Mouse (Mus musculus) hindbrain, embryonic 14.5 days (tissue): ENCODE data around the gene AY358078. TPM values are rescaled to one million over a fixed set of nuclear protein-coding genes. Genes with fewer than 3 reads are reported as not detected.
"Not testable (repeated sequence)": the region's sequence is repeated elsewhere in the genome, so short reads cannot be mapped to it uniquely, and the experiment has no call there.

Source experiments
- ATAC-seq: fragments of 200-750 bp; cut with Nextera tagmentation; 2 replicates; pipeline ENCODE4 v1.8.0; 2017; ENCODE audit warnings: moderate number of reproducible peaks, mild to moderate bottlenecking, moderate TSS enrichment, moderate library complexity; ENCODE audit not compliant: low FRiP score
- DNase-seq: peaks from one replicate; pipeline ENCODE4 v3.0.0-alpha.2; 2015; ENCODE audit warnings: low spot score
- H3K27ac ChIP-seq: fragments of 300-500 bp; sonication (generic); 2 replicates; pipeline ENCODE4 v1.5.1; 2014; ENCODE audit warnings: mild to moderate bottlenecking, moderate library complexity
- H3K27me3 ChIP-seq: fragments of 300-500 bp; sonication (generic); 2 replicates; pipeline ENCODE4 v1.6.1; 2014; ENCODE audit warnings: mild to moderate bottlenecking, low read length, mixed read lengths; ENCODE audit not compliant: control insufficient read depth, insufficient read depth
- H3K36me3 ChIP-seq: fragments of 300-500 bp; sonication (generic); replicated peaks from 2 replicates; pipeline ENCODE4 v1.6.1; 2014; ENCODE audit not compliant: control insufficient read depth, insufficient read depth
- H3K4me1 ChIP-seq: fragments of 300-500 bp; sonication (generic); replicated peaks from 2 replicates; pipeline ENCODE4 v1.6.1; 2014; ENCODE audit warnings: antibody characterized with exemption, low read length, mixed read lengths; ENCODE audit not compliant: control insufficient read depth, insufficient read depth
- H3K4me2 ChIP-seq: fragments of 300-500 bp; sonication (generic); replicated peaks from 2 replicates; pipeline ENCODE4 v1.6.1; 2014; ENCODE audit warnings: mild to moderate bottlenecking, moderate library complexity
- H3K4me3 ChIP-seq: fragments of 300-500 bp; sonication (generic); replicated peaks from 2 replicates; pipeline ENCODE4 v1.5.1; 2014; ENCODE audit warnings: mild to moderate bottlenecking, low read length
- H3K9ac ChIP-seq: fragments of 300-500 bp; sonication (generic); 2 replicates; pipeline ENCODE4 v1.6.1; 2014
- H3K9me3 ChIP-seq: fragments of 300-500 bp; sonication (generic); 2 replicates; pipeline ENCODE4 v1.6.1; 2016; ENCODE audit warnings: low read length; ENCODE audit not compliant: control insufficient read depth
- WGBS: fragments of 180-500 bp; shearing (Covaris S2); extraction: QIAGEN DNeasy Blood & Tissue Kit; methylation state at CpG from one replicate; pipeline ENCODE4 v1.1.7; 2014; 5-methylcytosine and 5-hydroxymethylcytosine counted together
- polyA plus RNA-seq: library from polyadenylated mRNA; unstranded; fragments of >200 nt; fragmentation: Nextera tagmentation; extraction: Ambion mirVana; gene quantifications from 2 replicates; pipeline ENCODE4 v1.2.1, GENCODE M21; 2014

The AY358078 gene
- not detected in 2 replicates for polyA plus RNA-seq

DNA sequence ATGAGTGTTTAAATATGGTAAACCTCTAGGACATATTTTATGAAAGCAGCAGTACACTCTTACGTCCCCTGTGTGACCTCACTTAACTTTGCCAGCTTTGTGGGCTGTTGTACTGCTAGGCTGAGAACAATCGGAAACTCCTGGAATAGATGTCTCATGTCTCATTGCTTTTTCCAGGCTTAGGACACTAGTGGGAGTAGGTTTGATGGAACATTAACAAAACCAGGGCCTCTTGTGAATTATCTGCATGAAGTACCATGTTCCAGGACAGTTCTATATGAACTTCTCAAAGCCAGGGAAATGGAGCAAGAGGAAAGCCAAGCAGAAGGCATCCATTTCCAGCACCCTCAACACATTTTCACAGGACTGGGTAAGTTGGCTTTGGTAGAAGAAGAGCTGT, at the start of gene AY358078:
Gene AY358078, plus strand, starts transcription at position 301 of the 400 bp plus-strand sequence.
- ATAC-seq, result no peak
- Histone ChIP-seq H3K9ac (no peak within 1 kb of the TSS), H3K4me3 (no peak within 1 kb of the TSS), H3K4me1 (no peaks in the 10 kb centered on the region), H3K27me3 (no peaks in the 10 kb centered on the region), H3K4me2 (no peak within 1 kb of the TSS), H3K27ac (no peak within 1 kb of the TSS), H3K36me3 (no peaks in the 10 kb centered on the region), H3K9me3 (no peaks in the 10 kb centered on the region)
- WGBS, result 90% methylated on average over 2 of the region's 2 CpGs
- DNase-seq, result no peak

DNA sequence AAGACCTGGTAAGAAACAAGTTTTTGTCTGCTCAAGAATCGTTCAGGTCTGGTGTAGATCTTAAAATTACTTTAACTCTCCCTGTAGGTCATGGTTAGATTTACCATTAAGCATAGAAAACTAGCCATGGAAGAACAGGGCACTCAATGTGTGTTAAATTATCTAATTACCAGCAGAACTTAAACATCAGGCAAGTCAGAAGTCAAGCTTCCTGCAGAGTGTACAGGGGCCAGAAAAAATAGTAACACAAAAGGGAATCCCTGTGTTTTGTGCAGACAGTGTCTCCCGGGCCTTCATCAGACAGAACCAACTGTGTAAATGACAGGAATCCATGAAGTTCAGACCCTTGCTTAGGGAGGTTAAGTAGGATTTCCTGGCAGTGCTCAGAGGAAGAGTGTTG, 43.9 kb upstream of the AY358078 start:
- Histone ChIP-seq H3K36me3 (no peaks in the 10 kb centered on the region), H3K4me2 (no peak overlapping the region), H3K27me3 (no peaks in the 10 kb centered on the region), H3K9ac (no peak overlapping the region), H3K4me3 (no peak overlapping the region), H3K4me1 (no peaks in the 10 kb centered on the region), H3K9me3 (no peaks in the 10 kb centered on the region), H3K27ac (no peak overlapping the region)
- no peak for ATAC-seq
- no peak for DNase-seq
- WGBS, result 68% methylated on average over 2 of the region's 2 CpGs

DNA sequence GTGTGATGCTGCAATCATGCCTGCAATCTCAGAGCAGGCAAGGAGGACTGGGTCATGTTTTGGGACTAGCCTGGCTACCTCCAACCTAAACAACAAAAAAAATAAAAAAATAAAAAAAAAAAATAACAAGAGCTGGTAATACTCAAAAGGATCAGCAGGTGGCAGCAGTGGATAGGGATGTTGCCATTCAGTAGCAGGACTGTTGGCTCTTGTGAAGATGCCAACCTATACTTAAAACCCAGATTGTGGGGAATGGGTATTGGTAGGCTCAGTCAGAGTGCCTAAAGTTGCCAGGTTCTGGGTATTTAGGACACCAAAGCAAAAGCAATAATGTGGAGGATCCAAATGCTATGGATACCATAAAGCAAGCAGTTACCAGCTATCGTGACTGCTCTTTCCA, 28.5 kb upstream of the AY358078 start:
- H3K9ac ChIP-seq, H3K4me1 ChIP-seq, H3K9me3 ChIP-seq, H3K27ac ChIP-seq, H3K36me3 ChIP-seq, DNase-seq, H3K4me3 ChIP-seq, H3K27me3 ChIP-seq, ATAC-seq, H3K4me2 ChIP-seq: not testable (repeated sequence)
- WGBS, result 93% methylated on average over 1 of the region's 1 CpGs

- DNase-seq, result no peak
- WGBS, result 80% methylated on average over 5 of the region's 5 CpGs
- no peak for ATAC-seq
- H3K27ac ChIP-seq, result no peak within 1 kb of the TSS
- no peak within 1 kb of the TSS for H3K4me3 ChIP-seq
- H3K36me3 ChIP-seq, result no peaks in the 10 kb centered on the region
- no peak within 1 kb of the TSS for H3K9ac ChIP-seq
- no peak within 1 kb of the TSS for H3K4me2 ChIP-seq
- no peaks in the 10 kb centered on the region for H3K27me3 ChIP-seq
- no peaks in the 10 kb centered on the region for H3K4me1 ChIP-seq
- no peaks in the 10 kb centered on the region for H3K9me3 ChIP-seq
These were observed 26.4 kb upstream of the AY358078 start, which contains the start of gene Ang4 for GRCm38 (mm10) chr14:51773490-51773889. Ang4 (minus strand) TSS chr14:51773590.

DNA sequence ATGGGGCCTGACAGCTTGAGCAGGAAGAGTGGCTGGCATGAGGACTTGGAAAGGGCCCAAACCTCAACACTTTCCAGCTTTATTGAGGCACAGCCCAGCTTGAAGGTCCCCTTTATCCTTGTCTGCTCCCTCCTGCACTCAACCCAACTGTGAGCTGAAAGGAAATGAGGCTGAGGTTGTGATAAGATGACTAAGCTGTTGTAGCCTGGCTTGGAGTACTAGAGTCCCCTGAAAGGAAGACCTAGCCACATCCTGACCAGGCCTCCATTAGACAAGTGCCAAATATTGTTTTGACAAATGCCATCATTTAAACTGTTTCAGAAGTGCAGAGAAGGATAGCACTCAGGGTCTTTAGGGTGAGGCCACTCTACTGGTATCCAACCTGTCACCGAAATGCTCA, 22.1 kb upstream of the AY358078 start:
- no peak for DNase-seq
- Histone ChIP-seq H3K4me1 (no peaks in the 10 kb centered on the region), H3K27me3 (no peaks in the 10 kb centered on the region), H3K4me3 (no peak overlapping the region), H3K9ac (no peak overlapping the region), H3K36me3 (no peaks in the 10 kb centered on the region), H3K4me2 (no peak overlapping the region), H3K27ac (no peak overlapping the region), H3K9me3 (no peaks in the 10 kb centered on the region)
- 96% methylated on average over 1 of the region's 1 CpGs for WGBS
- no peak for ATAC-seq

GRCm38 (mm10) chr14:51778865-51779481, 20.9 kb upstream of the AY358078 start:
- Histone ChIP-seq H3K27me3 (no peaks in the 10 kb centered on the region), H3K9ac (no peak overlapping the region), H3K9me3 (no peaks in the 10 kb centered on the region), H3K27ac (no peak overlapping the region), H3K4me3 (no peak overlapping the region), H3K36me3 (no peaks in the 10 kb centered on the region), H3K4me1 (no peaks in the 10 kb centered on the region), H3K4me2 (no peak overlapping the region)
- DNase-seq (no peak), ATAC-seq (no peak)
- 86% methylated on average over 4 of the region's 4 CpGs for WGBS

DNA sequence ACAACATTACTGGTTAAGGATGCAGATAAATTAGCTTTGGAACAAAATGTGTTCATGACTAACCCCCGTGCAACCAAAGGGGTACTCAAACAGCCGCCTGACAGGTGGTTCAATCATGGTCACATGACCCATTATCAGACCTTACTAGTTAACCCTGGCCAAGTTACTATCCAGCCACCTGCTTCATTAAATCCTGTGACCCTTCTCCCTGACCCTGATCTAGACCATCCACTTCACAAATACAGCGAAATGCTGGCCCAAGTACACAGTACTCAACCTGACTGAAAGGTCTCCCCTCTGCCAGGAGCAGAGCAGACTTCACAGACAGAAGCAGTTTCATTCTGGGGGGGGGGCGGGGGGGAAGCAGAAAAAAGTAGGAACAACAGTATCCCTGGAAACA, 13.5 kb upstream of the AY358078 start:
- 76% methylated on average over 4 of the region's 4 CpGs for WGBS
- no peak overlapping the region for H3K9ac ChIP-seq
- no peak overlapping the region for H3K4me3 ChIP-seq
- no peaks in the 10 kb centered on the region for H3K27me3 ChIP-seq
- ATAC-seq (no peak), DNase-seq (no peak)
- no peak overlapping the region for H3K27ac ChIP-seq
- H3K4me1 ChIP-seq, result no peaks in the 10 kb centered on the region
- no peaks in the 10 kb centered on the region for H3K36me3 ChIP-seq
- H3K4me2 ChIP-seq, result no peak overlapping the region
- no peaks in the 10 kb centered on the region for H3K9me3 ChIP-seq

GRCm38 (mm10) chr14:51787061-51787460, 12.8 kb upstream of the AY358078 start:
- ATAC-seq, result peak; percentile 62; the same call in 1 of the 2 replicates
- Histone ChIP-seq H3K27me3 (no peaks in the 10 kb centered on the region), H3K4me2 (no peak overlapping the region), H3K9me3 (no peaks in the 10 kb centered on the region), H3K9ac (no peak overlapping the region), H3K4me3 (no peak overlapping the region), H3K36me3 (no peaks in the 10 kb centered on the region), H3K27ac (no peak overlapping the region), H3K4me1 (no peaks in the 10 kb centered on the region)
- DNase-seq, result peak; percentile 27
- WGBS, result 54% methylated on average over 5 of the region's 5 CpGs

GRCm38 (mm10) chr14:51789196-51789595, 10.7 kb upstream of the AY358078 start:
- 84% methylated on average over 2 of the region's 2 CpGs for WGBS
- Histone ChIP-seq H3K9ac (no peak overlapping the region), H3K27ac (no peak overlapping the region), H3K27me3 (no peaks in the 10 kb centered on the region), H3K4me1 (no peaks in the 10 kb centered on the region), H3K36me3 (no peaks in the 10 kb centered on the region), H3K4me2 (no peak overlapping the region), H3K9me3 (no peaks in the 10 kb centered on the region), H3K4me3 (no peak overlapping the region)
- no peak for ATAC-seq
- no peak for DNase-seq

DNA sequence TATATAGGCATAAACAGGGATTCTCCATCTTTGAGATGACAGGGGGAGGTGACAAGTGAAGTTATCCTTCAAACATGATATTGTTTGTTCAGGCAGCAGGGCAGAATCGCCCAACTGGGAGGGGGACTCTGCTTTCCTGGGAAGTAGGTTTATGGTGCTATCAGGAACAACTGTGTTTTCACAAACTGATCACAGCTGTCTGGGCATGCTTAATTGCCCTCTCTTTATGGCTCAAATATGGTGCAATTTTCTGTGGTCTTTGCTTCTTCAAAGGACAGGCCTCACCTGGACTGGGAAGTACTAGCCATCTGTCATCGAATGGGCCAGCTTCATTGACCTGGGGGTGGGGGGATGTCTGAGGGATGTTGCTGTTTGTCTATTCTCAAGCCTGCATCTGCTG, 5.7 kb upstream of the AY358078 start:
- ATAC-seq (no peak; the same call in 1 of the 2 replicates), DNase-seq (no peak)
- H3K9ac ChIP-seq, result no peak overlapping the region
- H3K27ac ChIP-seq, result no peak overlapping the region
- WGBS, result 73% methylated on average over 2 of the region's 2 CpGs
- H3K9me3 ChIP-seq, result no peaks in the 10 kb centered on the region
- H3K4me2 ChIP-seq, result no peak overlapping the region
- no peaks in the 10 kb centered on the region for H3K4me1 ChIP-seq
- H3K36me3 ChIP-seq, result no peaks in the 10 kb centered on the region
- no peak overlapping the region for H3K4me3 ChIP-seq
- no peaks in the 10 kb centered on the region for H3K27me3 ChIP-seq
